Mouse (Mus musculus) left cerebral cortex, adult 8-10 months (tissue): ENCODE measurements at regions not wholly inside any gene's neighbourhood (a gene's known extent, or its start where the extent isn't known, plus 50 kb on each side); places are given as distances from the start of the nearest gene placed in this dataset.

Experiments used
- DNase-seq, 2 experiments: peaks; one replicate each; pipeline ENCODE4 v3.0.0; 2022; ENCODE audit warnings: low spot score in 2 of 2

GRCm38 (mm10) chr13:53996867-53997266 lies 58.6 kb downstream of the Drd1 start:
- no peak for DNase-seq

- DNase-seq = no peak
Observed at GRCm38 (mm10) chr13:53992863-53993451, 62.5 kb downstream of the Drd1 start.

GRCm38 (mm10) chr13:53979226-53979625 lies 76.3 kb downstream of the Drd1 start:
- DNase-seq = no peak

GRCm38 (mm10) chr13:53969421-53969820 lies 86.1 kb downstream of the Drd1 start:
- DNase-seq = peak in 1 of 2 experiments; percentile 43

- peak in 1 of 2 experiments; percentile 93 for DNase-seq
Observed at GRCm38 (mm10) chr13:53956167-53956566, 99.3 kb downstream of the Drd1 start.

GRCm38 (mm10) chr13:53948056-53948455 lies 107.4 kb downstream of the Drd1 start:
- no peak for DNase-seq

GRCm38 (mm10) chr13:53945681-53946080 lies 109.8 kb downstream of the Drd1 start:
- peak in 1 of 2 experiments; percentile 47 for DNase-seq

GRCm38 (mm10) chr13:53941005-53941747 lies 114.3 kb downstream of the Drd1 start:
- DNase-seq = no peak

GRCm38 (mm10) chr13:53935174-53935699 lies 120.3 kb downstream of the Drd1 start:
- DNase-seq = no peak

- DNase-seq = no peak
Observed at GRCm38 (mm10) chr13:53934457-53934856, 121.0 kb downstream of the Drd1 start.

- no peak for DNase-seq
Observed at GRCm38 (mm10) chr13:53926128-53926527, 129.4 kb downstream of the Drd1 start.

GRCm38 (mm10) chr13:53924433-53924832 lies 131.1 kb downstream of the Drd1 start:
- no peak for DNase-seq

GRCm38 (mm10) chr13:53923721-53924374 lies 131.7 kb downstream of the Drd1 start:
- no peak for DNase-seq

- DNase-seq = no peak
Observed at GRCm38 (mm10) chr13:53921796-53922195, 133.7 kb downstream of the Drd1 start.

- DNase-seq = no peak
Observed at GRCm38 (mm10) chr13:53919851-53920381, 135.6 kb downstream of the Drd1 start.

GRCm38 (mm10) chr13:53915456-53915855 lies 140.0 kb downstream of the Drd1 start:
- DNase-seq = no peak

- DNase-seq = no peak
Observed at GRCm38 (mm10) chr13:53914434-53914833, 141.1 kb downstream of the Drd1 start.

GRCm38 (mm10) chr13:53913501-53913900 lies 142.0 kb downstream of the Drd1 start:
- DNase-seq = no peak

GRCm38 (mm10) chr13:53911846-53912245 lies 143.7 kb downstream of the Drd1 start:
- no peak for DNase-seq

- DNase-seq = no peak
Observed at GRCm38 (mm10) chr13:53911261-53911660, 144.2 kb downstream of the Drd1 start.

- DNase-seq = no peak
Observed at GRCm38 (mm10) chr13:53910251-53910650, 145.3 kb downstream of the Drd1 start.

- no peak for DNase-seq
Observed at GRCm38 (mm10) chr13:53904471-53904870, 151.0 kb downstream of the Drd1 start.
